Mouse (Mus musculus): ENCODE measurements around the gene Psd. TPM values are rescaled to one million over a fixed set of nuclear protein-coding genes. Genes with fewer than 3 reads are reported as not detected.

Psd gene
- total RNA-seq, 2 experiments from 2014 or later: 761 to 778 TPM

DNA sequence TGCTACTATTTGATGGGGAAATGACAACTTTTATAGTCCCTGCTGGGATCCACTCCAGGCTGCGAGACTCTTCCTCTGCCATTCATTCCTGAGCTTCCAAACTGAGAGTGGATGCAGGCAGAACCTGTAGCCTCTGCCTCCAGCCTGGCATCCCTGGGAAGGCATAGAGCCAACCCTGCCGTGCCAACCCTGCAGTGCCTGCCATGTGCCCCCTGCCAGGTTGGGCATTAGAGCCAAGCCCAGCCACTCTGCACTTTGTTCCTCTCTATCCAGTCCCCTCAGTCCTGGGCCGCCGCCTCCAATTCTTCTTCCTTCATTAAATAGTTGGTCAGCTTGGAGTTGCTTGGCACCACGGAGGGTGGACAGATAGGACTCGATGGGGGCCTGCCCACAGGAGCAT lies 40.9 kb downstream of the Psd start:
- Histone ChIP-seq H3K27ac (no peak overlapping the region), H3K4me3 (no peak overlapping the region)
- TF ChIP-seq CTCF (conservative IDR thresholded peaks at IDR 0.05): no peak
- DNase-seq (ENCODE audit: low spot score in 2 of 2): no peak

DNA sequence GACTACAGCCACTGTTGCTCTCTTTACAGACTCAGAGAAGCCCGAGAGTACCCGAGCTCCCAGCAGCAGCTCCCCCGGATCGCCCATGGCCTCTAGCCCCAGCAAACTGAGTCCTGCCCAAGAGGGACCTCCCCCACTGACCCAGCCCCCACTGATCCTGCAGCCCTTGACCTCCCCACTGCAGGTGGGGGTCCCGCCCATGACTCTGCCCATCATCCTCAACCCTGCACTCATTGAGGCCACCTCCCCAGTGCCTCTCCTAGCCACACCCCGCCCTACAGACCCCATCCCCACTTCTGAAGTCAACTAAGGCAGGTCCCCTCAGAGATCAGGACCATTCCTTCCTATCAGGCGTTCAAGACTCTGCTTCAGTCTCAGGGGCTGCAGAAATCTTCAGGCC lies 41.3 kb downstream of the Psd start:
- TF ChIP-seq CTCF (conservative IDR thresholded peaks at IDR 0.05): no peak
- no peak overlapping the region for H3K27ac ChIP-seq
- H3K4me3 ChIP-seq: no peak overlapping the region
- no peak for DNase-seq (ENCODE audit: low spot score in 2 of 2)

DNA sequence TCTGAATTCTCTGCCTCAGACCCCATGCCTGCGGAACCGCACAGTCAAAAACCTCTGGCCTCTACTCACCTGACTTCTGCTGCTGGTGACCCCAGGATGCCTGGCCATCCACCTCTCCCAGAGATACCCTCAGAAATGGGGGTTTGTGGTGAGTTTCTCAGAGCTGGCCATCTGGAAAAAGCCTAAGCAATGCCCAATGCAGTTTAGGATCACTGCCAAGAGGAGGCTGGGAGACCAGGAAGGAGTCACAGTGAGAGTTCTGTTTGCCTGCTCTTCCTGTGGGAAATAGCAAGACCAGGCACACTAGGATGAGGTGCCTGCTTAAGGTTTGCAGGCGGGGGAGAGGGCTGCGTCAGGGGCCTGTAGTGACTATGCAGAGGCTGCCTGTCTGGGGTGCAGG lies 42.3 kb downstream of the Psd start:
- TF ChIP-seq CTCF (conservative IDR thresholded peaks at IDR 0.05): no peak
- no peak for DNase-seq (ENCODE audit: low spot score in 2 of 2)
- no peak overlapping the region for H3K4me3 ChIP-seq
- no peak overlapping the region for H3K27ac ChIP-seq

DNA sequence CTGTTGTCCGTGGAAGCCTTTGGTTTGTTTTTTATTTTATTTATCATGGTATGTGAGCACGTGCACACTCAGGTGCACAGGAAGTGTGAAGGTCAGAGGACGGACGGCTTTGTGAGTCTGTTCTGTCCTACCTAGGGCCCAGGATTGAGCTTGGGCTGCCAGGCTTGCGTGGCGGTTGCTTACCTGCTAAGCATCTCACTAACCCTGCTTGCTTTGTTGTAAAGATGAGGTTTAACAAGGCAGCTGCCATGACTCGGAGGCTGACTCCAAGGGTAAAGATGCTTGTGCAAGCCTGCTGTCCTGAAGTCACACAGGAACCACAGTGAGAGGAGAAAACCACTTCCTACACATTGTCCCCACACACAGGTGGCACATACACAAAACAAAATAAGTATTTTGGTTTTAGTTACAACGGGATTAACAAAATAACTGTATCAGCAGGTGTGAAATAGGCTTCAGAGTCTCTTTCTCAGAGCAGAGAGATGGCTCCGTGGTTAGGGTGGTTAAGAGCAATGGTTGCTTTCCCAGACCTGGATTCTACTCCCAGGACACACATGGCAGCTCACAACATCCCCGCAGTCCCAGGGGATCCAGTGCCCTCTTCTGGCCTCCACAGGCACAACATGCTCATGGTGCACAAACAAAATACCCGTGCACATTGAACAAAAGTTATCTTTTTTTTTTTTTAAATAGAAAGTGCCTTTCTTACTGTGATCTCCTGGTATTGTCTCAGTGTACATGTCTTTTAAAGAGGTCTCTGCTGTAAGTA lies 44.7 kb downstream of the Psd start:
- Histone ChIP-seq H3K4me3 (no peak overlapping the region), H3K27ac (no peak overlapping the region)
- DNase-seq (ENCODE audit: low spot score in 2 of 2): no peak
- peak; percentile 41 for TF ChIP-seq CTCF (conservative IDR thresholded peaks at IDR 0.05)

DNA sequence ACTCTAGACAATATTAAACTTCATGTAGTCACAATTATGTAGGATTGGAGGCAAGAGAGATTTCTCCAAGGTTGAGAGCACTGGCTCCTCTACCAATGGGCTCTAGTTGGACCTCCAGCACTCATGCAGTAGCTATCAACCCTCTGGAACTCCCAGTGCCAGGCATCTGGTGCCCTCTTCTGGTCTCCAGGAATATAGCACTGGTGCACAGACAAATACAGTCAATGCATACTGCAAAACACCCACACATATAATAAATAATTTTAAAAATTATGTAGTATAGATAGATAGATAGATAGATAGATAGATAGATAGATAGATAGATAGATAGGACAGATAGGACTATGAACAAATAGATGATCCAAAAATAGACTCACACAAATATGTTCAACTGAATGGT lies 51.6 kb downstream of the Psd start:
- Histone ChIP-seq H3K4me3 (no peak overlapping the region), H3K27ac (no peak overlapping the region)
- peak; percentile 70 for TF ChIP-seq CTCF (conservative IDR thresholded peaks at IDR 0.05)
- DNase-seq (ENCODE audit: low spot score in 2 of 2): no peak

DNA sequence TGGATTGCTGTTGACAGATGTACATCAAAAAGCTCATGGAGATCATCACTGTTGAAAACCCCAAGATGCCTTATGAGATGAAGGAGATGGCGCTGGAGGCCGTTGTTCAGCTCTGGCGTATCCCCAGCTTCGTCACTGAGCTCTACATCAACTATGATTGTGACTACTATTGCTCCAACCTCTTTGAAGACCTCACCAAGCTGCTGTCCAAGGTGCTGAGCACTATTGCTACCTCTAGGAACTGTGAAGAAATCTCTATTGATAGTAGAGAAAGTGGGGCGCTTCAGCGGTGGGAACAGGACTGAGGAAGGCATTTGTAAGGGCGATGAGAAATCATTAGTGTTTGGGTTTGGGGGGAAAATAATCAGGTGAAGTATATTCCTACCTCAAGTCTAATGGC lies 62.2 kb downstream of the Psd start:
- no peak overlapping the region for H3K4me3 ChIP-seq
- no peak overlapping the region for H3K27ac ChIP-seq
- TF ChIP-seq CTCF (conservative IDR thresholded peaks at IDR 0.05): no peak
- DNase-seq (ENCODE audit: low spot score in 2 of 2): no peak

Small RNA genes within 50 kb of the gene (microRNA-seq; reads per million reads assigned to microRNA genes)
- 2.6 to 3.2 reads per million in 2 experiments for gene Mir146b

Other genes starting within 250 kb of the Psd start
- not detected for gene Elovl3, start 195.3 kb downstream of the Psd start, total RNA-seq (2021)
- gene Pitx3, start 178.8 kb downstream of the Psd start, total RNA-seq (2021): not detected
- gene Gbf1, start 174.6 kb downstream of the Psd start, total RNA-seq (2021): 10 to 100 TPM; 83.2 to 94.5 TPM
- gene Nfkb2, start 22.8 kb downstream of the Psd start, total RNA-seq (2021): 1 to 10 TPM; 2.1 to 2.4 TPM
- 10 to 100 TPM; 26.8 to 28.9 TPM for gene Fbxl15, start 1.0 kb upstream of the Psd start, total RNA-seq (2021)
- gene Cuedc2, start 11.5 kb upstream of the Psd start, total RNA-seq (2021): 100 to 1,000 TPM; 171 to 178 TPM
- 10 to 100 TPM; 30.2 to 30.5 TPM for gene Mfsd13a, start 14.0 kb upstream of the Psd start, total RNA-seq (2021)
- 1 to 10 TPM; 1.0 to 1.3 TPM for gene 2310034G01Rik, start 23.1 kb upstream of the Psd start, total RNA-seq (2021)
- gene Actr1a, start 68.6 kb upstream of the Psd start, total RNA-seq (2021): 100 to 1,000 TPM; 179 to 184 TPM
- gene Sufu, start 69.7 kb upstream of the Psd start, total RNA-seq (2021): 10 to 100 TPM; 20.3 to 23.2 TPM
- 100 to 1,000 TPM in 1 of 2 experiments, 10 to 100 TPM in 1; 99.9 to 108 TPM for gene Trim8, start 174.5 kb upstream of the Psd start, total RNA-seq (2021)
- gene Arl3, start 246.0 kb upstream of the Psd start, total RNA-seq (2021): 100 to 1,000 TPM; 122 to 129 TPM
- gene Sfxn2, start 246.2 kb upstream of the Psd start, total RNA-seq (2021): 1 to 10 TPM; 7.4 to 8.3 TPM